Mouse (Mus musculus) thymus, adult 2 months (tissue): ENCODE results near the gene Rpl27.

Source experiments
- CTCF ChIP-seq: fragments of 200-500 bp; IDR thresholded peaks from 2 replicates; pipeline ENCODE4 v1.5.1; 2012; ENCODE audit warnings: mild to moderate bottlenecking, control low read depth, low read length, moderate library complexity, borderline replicate concordance; ENCODE audit not compliant: control insufficient read depth, poor library complexity, insufficient read depth; ENCODE audit errors: extremely low read depth
- POLR2A ChIP-seq: fragments of 200-500 bp; IDR thresholded peaks from 2 replicates; pipeline ENCODE4 v1.6.1; 2012; ENCODE audit warnings: mild to moderate bottlenecking, low read length, control low read depth, moderate library complexity; ENCODE audit not compliant: control insufficient read depth, poor library complexity, insufficient read depth; ENCODE audit errors: extremely low read depth

DNA sequence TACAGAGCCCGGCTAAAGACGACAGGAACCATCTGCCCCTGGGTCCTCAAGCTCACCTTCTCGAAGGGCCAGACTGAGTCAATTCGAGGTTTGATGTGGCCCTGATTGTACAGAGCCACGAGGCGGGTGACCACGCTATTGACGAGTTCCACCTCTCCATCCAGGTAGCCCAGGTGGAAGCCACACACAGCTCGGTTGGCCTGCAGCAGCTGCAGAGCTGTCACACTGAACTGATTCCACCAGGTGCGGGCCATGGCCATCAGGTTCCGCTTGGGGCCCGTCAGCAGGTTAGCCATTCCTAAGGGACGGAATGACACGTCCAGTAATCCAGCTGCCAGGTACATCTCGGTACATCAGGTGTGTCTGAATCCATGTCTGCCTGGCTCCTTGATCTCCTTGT, 18.2 kb downstream of the Rpl27 start:
- TF ChIP-seq CTCF (no peak), POLR2A (no peak)
